Mouse (Mus musculus): ENCODE data around the gene Tbxa2r.

Tbxa2r gene

GRCm38 (mm10) chr10:81344421-81345161 is 16.1 kb downstream of the Tbxa2r start:
- DNase-seq (ENCODE audit: low spot score in 2 of 2): no peak

GRCm38 (mm10) chr10:81345162-81345534 is 16.6 kb downstream of the Tbxa2r start:
- DNase-seq (ENCODE audit: low spot score in 2 of 2): no peak

- no peak for DNase-seq (ENCODE audit: low spot score in 2 of 2)
Measured at GRCm38 (mm10) chr10:81346453-81347067, 18.0 kb downstream of the Tbxa2r start.

- no peak for DNase-seq (ENCODE audit: low spot score in 2 of 2)
Measured at GRCm38 (mm10) chr10:81349146-81349545, 20.6 kb downstream of the Tbxa2r start.

DNA sequence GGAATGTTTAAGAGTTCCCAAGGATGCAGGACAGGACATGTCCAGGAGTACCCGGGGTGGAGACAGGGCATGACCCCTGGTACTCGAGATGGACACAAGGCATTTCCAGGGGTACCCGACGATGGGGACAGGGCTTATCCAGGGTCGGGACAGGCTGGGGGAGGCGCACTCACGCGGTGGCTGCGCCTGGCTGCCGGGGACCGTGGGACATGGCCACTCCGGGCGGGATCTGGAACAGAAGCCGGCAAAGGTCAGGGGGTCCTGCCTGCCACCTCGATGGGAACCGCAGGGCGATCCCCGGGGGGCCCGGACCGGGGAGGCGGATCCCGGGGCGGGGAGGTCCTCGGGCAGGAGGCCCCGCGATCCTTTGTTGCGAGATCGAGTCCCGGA is 21.4 kb downstream of the Tbxa2r start:
- no peak for DNase-seq (ENCODE audit: low spot score in 2 of 2)

DNA sequence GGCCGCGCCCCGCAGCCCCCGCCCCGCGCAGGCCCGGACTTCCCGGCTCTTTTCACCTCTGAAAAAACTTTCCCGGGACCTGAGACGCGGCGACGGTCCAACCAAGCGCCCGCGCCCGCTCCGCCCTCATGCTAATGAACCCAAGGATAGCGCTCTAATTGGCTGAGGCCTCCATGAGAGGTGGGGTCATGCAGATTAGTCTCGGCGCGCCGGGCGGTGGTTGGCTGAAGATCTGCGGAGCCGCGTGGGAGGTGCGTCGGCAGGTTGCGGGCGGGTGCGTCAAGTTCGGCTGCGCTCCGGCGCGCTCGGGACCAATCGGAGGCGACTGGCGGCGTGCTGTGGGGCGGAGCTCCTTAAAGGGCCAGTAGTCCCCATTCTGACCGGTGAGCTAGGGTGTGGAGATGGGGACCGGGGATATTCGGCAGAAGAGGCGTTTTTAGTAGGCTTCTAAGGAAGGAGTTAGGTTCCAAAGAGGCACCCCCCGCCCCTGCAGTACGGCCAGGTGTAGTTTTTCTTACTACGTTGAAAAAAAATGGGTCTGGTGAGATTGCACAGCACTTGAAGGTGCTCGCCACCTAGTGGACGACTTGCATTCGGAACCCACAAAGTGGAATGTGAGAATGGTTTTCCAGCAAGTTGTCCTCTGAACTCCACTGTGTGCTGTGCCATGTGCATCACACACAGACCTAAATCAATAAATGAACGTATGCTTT is 22.0 kb downstream of the Tbxa2r start, which contains the start of gene Hmg20b:
Hmg20b (minus strand) TSS at position 130 of the 713 bp plus-strand sequence.
- DNase-seq (ENCODE audit: low spot score in 2 of 2): peak; percentile 99

DNA sequence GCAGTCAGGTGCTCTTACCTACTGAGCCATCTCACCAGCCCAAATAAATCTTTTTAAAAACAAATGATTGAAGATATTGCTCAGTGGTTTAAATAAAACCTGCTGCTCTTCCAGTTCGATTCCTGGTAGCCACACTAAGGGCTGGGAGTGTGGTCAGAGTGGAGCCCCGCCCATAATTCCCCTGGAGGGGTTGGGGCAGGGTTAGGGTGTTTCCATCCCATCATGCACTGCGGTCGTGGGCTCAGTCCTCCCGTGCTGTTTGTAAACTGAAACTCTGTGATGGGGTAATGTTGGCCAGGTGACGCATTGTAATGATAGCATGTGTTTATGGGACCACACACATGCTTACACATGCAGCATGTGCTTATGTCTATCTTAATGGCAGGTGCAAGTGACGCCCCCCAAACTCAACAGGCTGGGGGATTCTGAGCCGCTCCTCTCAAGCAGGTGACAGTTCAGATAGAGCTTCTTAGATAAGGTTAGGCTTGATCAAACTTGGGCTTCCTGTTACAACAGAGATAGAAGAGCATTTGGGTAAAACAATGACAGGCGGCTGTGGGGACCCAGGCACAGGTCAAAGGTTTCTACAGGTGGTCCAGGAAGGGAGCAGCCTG is 23.3 kb downstream of the Tbxa2r start:
- no peak for DNase-seq (ENCODE audit: low spot score in 2 of 2)

DNA sequence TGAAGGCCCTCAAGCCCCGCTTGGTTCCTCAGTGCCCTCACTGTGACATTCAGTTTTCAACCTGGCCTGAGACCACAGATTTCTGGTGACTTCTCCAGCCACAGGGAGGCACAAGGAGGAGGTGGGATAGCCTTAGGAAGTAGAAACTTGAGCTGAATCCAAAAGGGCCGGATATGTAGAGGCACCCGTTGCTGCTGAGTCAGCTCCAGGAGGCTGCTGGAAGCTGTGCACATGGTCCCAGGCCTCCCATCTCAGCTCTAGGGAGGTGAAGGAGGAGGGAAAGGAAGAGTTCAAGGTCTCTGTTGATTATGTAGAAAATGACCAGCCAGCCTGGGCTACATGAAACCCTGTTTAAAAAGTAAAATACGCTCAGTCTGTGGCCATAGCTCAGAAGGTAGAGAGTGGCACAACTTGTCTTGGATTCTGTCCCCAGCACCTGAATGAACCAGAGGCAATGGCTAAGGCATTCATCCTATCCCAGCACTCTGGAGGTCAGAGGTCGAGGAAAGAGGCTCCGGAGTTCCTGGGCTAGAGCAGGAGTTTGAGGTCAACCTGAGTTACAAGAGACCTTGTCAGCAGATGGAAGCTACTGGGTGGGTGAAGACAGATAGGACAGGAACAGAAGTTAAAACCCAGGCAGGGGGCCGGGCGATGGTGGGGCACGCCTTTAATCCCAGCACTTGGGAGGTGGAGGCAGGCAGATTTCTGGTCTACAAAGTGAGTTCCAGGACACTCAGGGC is 26.4 kb downstream of the Tbxa2r start:
- DNase-seq (ENCODE audit: low spot score in 2 of 2): no peak

GRCm38 (mm10) chr10:81355533-81355932 is 27.0 kb downstream of the Tbxa2r start:
- no peak for DNase-seq (ENCODE audit: low spot score in 2 of 2)

DNA sequence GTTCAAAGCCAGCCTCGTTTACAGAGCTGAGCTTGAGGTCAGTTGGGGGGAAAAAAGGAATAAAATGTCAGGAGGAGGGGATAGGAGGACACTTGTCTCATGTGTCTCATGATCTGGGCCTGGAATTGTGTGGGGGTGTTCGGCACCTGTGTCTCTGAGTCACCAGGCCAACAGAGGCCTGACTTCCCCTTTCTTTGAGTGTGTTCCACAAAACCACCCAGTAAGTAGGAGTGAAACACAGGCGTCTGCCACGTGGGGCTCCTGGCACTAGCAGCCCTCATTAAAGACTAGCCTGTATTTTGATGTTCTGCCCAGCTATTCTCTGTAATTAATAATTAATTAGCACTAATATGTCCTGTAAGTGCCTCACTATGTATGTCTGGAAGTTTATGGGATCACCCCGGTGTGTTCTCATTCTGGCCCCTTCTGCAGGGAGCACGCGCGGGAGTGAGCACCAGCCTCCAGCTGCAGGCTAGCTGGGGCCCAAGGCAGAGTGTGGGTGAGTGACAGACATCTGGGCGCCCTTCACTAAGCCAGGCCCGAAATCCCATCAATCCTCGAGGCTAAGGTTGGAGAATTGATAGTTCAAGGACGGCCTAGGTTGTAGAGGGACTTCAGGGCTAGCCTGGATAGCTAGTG is 27.9 kb downstream of the Tbxa2r start:
- DNase-seq (ENCODE audit: low spot score in 2 of 2): no peak

DNA sequence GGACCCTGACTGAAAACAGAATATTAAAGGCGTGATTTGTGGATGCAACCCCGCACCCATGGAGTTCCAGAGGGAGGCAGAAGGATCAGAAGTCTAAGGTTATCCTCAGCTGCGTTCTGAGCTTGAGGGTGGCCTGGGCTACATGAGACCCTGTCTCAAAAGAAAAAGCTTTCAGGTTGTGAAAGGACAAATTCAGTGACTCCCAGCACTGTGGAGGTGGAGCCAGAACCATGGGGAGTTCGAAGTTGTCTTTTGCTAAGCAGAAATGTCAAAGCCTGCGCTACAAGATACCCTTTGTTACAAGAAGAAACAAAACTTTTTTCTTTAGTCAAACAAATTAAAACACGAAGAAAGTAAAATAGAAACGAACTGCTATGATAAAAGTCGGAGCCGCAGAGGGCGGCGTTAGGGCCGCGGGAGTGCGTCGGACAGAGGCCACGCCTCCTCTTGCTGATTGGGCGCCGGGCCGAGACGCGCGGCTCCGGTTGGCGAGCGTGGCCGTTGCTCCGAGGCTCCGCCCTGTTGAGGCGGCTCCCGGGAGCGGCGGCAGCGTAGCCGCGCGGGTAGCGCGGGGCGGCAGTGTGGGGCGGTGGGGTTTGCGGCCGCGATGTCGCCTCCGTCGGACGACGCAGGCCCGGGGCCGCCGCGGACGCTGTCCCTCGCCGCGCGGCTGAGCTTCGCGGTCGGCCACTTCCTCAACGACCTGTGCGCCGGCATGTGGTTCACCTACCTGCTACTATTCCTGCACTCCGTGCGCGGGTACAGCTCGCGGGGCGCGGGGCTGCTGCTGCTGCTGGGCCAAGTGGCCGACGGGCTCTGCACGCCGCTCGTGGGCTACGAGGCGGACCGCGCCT is 28.7 kb downstream of the Tbxa2r start, which contains the start of gene Mfsd12:
Mfsd12 (plus strand) TSS at position 501 of the 854 bp plus-strand sequence.
- DNase-seq (ENCODE audit: low spot score in 2 of 2): peak in 1 of 2 experiments; percentile 88

GRCm38 (mm10) chr10:81358209-81358608 is 29.7 kb downstream of the Tbxa2r start:
- DNase-seq (ENCODE audit: low spot score in 2 of 2): no peak

DNA sequence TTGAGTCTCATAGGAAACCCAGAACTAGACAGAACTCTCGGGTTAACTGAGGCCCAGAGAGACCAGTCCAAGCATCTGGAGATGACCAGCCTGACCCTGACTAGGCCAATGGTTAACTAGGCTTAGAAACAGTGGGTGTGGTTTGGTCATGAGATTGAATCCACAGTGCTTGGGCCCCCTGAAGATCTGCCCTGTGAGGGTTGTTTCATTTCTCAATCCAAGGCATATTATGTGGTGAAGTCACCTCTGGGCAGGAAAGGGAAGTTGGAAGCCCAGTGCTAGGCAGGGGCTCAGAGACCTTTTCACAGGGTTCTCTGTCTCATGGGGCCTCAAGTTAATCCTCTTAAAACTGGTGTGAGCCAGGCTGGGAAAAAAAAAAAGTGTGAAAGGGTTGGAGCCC is 30.3 kb downstream of the Tbxa2r start:
- no peak for DNase-seq (ENCODE audit: low spot score in 2 of 2)

GRCm38 (mm10) chr10:81360721-81361120 is 32.2 kb downstream of the Tbxa2r start:
- no peak for DNase-seq (ENCODE audit: low spot score in 2 of 2)

DNA sequence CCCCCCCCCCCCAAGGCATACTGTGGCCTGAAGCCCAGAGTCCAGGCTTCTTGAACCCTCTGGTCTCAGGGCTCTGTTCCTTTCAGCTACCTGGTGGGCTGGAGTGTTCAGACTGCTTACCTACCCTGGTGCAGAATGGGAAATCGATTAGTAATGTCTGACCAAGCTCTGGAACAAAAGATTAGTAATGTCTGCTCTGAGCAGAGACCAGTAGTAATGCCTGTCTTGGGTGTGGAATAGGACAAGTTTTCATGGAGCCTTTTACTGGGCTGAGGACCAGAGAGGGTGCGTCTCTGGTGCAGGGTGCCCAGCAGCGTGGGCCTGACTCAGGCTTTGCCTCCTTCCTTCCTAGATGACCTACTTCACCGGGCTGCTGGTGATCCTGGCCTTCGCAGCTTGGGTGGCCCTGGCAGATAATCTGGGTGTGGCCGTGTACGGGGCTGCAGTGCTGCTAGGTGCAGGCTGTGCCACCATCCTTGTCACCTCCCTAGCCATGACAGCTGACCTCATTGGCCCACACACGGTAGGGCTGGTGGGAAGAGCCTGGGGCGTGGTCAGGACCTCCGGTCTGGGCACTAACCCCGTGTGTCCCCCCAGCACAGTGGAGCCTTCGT is 33.9 kb downstream of the Tbxa2r start:
- no peak for DNase-seq (ENCODE audit: low spot score in 2 of 2)

GRCm38 (mm10) chr10:81363436-81364346 is 35.2 kb downstream of the Tbxa2r start:
- DNase-seq (ENCODE audit: low spot score in 2 of 2): no peak

GRCm38 (mm10) chr10:81364666-81365065 is 36.1 kb downstream of the Tbxa2r start:
- no peak for DNase-seq (ENCODE audit: low spot score in 2 of 2)

- peak in 1 of 2 experiments; percentile 70 for DNase-seq (ENCODE audit: low spot score in 2 of 2)
Measured at GRCm38 (mm10) chr10:81365073-81365472, 36.5 kb downstream of the Tbxa2r start.
